12 mouse cellular contexts compared by ENCODE assay signal in the genomic region with DNA sequence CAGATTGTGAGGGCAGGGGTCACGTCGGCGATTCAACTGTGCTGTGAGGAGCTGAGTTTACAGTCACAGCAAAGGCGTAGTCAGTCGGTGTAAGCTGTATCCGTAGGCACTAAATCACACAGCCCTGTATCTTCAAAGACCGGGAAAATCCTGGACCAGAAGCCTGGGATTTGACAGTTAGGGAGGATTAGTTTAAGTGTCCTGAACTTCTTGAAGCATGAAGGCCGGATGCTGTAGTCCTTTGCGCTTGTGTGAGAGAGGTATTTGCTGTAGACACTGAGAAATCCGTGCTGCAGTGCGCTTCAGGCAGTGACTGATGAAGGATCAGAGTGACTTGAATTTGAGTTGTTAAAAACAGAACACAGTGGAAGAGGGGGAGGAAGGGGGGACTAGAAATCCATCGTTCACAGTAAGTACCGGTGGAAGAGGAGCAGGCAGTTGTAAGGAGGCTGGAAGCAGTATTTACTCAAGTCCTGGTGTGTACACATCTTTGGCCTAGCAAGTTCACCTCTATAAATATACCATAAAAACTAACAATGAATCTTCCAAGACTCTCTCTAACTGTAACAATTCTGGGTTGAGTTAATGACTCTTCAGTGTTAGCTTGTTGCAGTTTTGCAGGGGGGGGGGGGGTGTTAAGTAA.
DNase-seq lines count a peak whose midpoint lies in the region; ATAC-seq and TF ChIP-seq lines count a peak whose summit lies in the region.
"Had no signal": no experiment of that assay in that cellular context is flagged by ENCODE, and none has a peak within 500 bp of the region (broad histone marks: within the 10 kb centered on the region; RNA-seq: fewer than 3 reads in every experiment).

No protein-coding gene starts in this region.

- TF ChIP-seq CTCF in lung, embryonic 14.5 days (IDR thresholded peaks at IDR 0.05; ENCODE audit: low read depth) = no peak
- no peak for TF ChIP-seq CTCF in intestine, postnatal 0 days (IDR thresholded peaks at IDR 0.05; ENCODE audit: low read depth)

- no peak overlapping the region for H3K4me3 ChIP-seq in embryonic facial prominence, embryonic 11.5 days (ENCODE audit: low read depth, low read length)
- H3K4me3 ChIP-seq in embryonic facial prominence, embryonic 10.5 days = no peak overlapping the region
- no peak overlapping the region for H3K4me3 ChIP-seq in lung, embryonic 14.5 days (ENCODE audit: low read depth, low read length)
- H3K4me3 ChIP-seq in intestine, postnatal 0 days (ENCODE audit: low read depth, low read length) = no peak overlapping the region
- no peak overlapping the region for H3K4me3 ChIP-seq in neural tube, embryonic 13.5 days

- no peaks in the 10 kb centered on the region for H3K36me3 ChIP-seq in embryonic facial prominence, embryonic 11.5 days (replicated peaks; ENCODE audit: control insufficient read depth, insufficient read depth, low read depth, low read length)
- H3K36me3 ChIP-seq in embryonic facial prominence, embryonic 10.5 days (replicated peaks) = no peaks in the 10 kb centered on the region
- H3K36me3 ChIP-seq in lung, embryonic 14.5 days (ENCODE audit: insufficient read depth) = no peaks in the 10 kb centered on the region
- no peaks in the 10 kb centered on the region for H3K36me3 ChIP-seq in intestine, postnatal 0 days (ENCODE audit: control insufficient read depth, insufficient read depth)
- H3K36me3 ChIP-seq in neural tube, embryonic 13.5 days = no peaks in the 10 kb centered on the region

- H3K4me1 ChIP-seq in embryonic facial prominence, embryonic 11.5 days (ENCODE audit: control insufficient read depth, insufficient read depth, low read length) = no peaks in the 10 kb centered on the region
- H3K4me1 ChIP-seq in embryonic facial prominence, embryonic 10.5 days = peaks cover 10% of the 10 kb centered on the region
- H3K4me1 ChIP-seq in lung, embryonic 14.5 days (ENCODE audit: insufficient read depth) = peaks cover 6% of the 10 kb centered on the region; the same call in 1 of the 2 replicates
- no peaks in the 10 kb centered on the region for H3K4me1 ChIP-seq in intestine, postnatal 0 days (replicated peaks; ENCODE audit: control insufficient read depth, insufficient read depth, low read length)
- peaks cover 19% of the 10 kb centered on the region for H3K4me1 ChIP-seq in neural tube, embryonic 13.5 days (replicated peaks)

- no peaks in the 10 kb centered on the region for H3K9me3 ChIP-seq in embryonic facial prominence, embryonic 11.5 days (replicated peaks; ENCODE audit: control insufficient read depth, low read length)
- H3K9me3 ChIP-seq in embryonic facial prominence, embryonic 10.5 days = no peaks in the 10 kb centered on the region
- no peaks in the 10 kb centered on the region for H3K9me3 ChIP-seq in lung, embryonic 14.5 days (ENCODE audit: low read depth, low read length)
- H3K9me3 ChIP-seq in intestine, postnatal 0 days (ENCODE audit: control insufficient read depth) = no peaks in the 10 kb centered on the region
- no peaks in the 10 kb centered on the region for H3K9me3 ChIP-seq in neural tube, embryonic 13.5 days

- no peak overlapping the region for H3K27ac ChIP-seq in embryonic facial prominence, embryonic 11.5 days (replicated peaks; ENCODE audit: low read depth, low read length)
- H3K27ac ChIP-seq in embryonic facial prominence, embryonic 10.5 days (replicated peaks) = no peak overlapping the region; the same call in 1 of the 2 replicates
- no peak overlapping the region; the same call in 1 of the 2 replicates for H3K27ac ChIP-seq in lung, embryonic 14.5 days (ENCODE audit: low read depth)
- no peak overlapping the region; the same call in 1 of the 2 replicates for H3K27ac ChIP-seq in intestine, postnatal 0 days (ENCODE audit: low read depth, low read length)
- 0 out of 2 replicates have a peak overlapping the region, but pooled peaks have one; percentile 9 for H3K27ac ChIP-seq in neural tube, embryonic 13.5 days (replicated peaks)

- no peak; the same call in 1 of the 2 replicates for ATAC-seq in embryonic facial prominence, embryonic 11.5 days (replicated peaks; ENCODE audit: insufficient number of reproducible peaks, low FRiP score, low TSS enrichment, low read depth)
- peak; percentile 84 for ATAC-seq in lung, embryonic 14.5 days (ENCODE audit: insufficient read depth)
- peak; percentile 6; the same call in 1 of the 2 replicates for ATAC-seq in intestine, postnatal 0 days
- no peak for ATAC-seq in neural tube, embryonic 13.5 days (ENCODE audit: low read depth)
- ATAC-seq: inflammation-experienced regulatory T-cells, adult 6 months had no signal

- peak; percentile 11 for DNase-seq in embryonic facial prominence, embryonic 11.5 days (ENCODE audit: low spot score)
- DNase-seq in embryonic facial prominence, embryonic 10.5 days (ENCODE audit: low spot score) = no peak
- DNase-seq in lung, embryonic 14.5 days = peak; percentile 28
- DNase-seq in lung, postnatal 10 days = no peak
- DNase-seq in layer of hippocampus, adult 9-11 months = no peak
- no peak for DNase-seq in gastrocnemius, postnatal 36 days
- DNase-seq: cerebellum, postnatal 25 days; right cerebral cortex, adult 18-20 months; thymus, postnatal 4 days had no signal

- no peaks in the 10 kb centered on the region for H3K27me3 ChIP-seq in embryonic facial prominence, embryonic 11.5 days (ENCODE audit: control insufficient read depth, insufficient read depth, low read length)
- no peaks in the 10 kb centered on the region for H3K27me3 ChIP-seq in embryonic facial prominence, embryonic 10.5 days (replicated peaks; ENCODE audit: low read depth, poor library complexity, severe bottlenecking)
- H3K27me3 ChIP-seq in lung, embryonic 14.5 days (ENCODE audit: insufficient read depth, low read length) = no peaks in the 10 kb centered on the region
- no peaks in the 10 kb centered on the region for H3K27me3 ChIP-seq in intestine, postnatal 0 days (replicated peaks; ENCODE audit: control insufficient read depth, insufficient read depth, low read length)
- no peaks in the 10 kb centered on the region for H3K27me3 ChIP-seq in neural tube, embryonic 13.5 days

- 23% methylated on average over 13 of the region's 13 CpGs for WGBS in embryonic facial prominence, embryonic 11.5 days
- WGBS in embryonic facial prominence, embryonic 10.5 days = 27% methylated on average over 13 of the region's 13 CpGs
- WGBS in lung, embryonic 14.5 days = 13% methylated on average over 13 of the region's 13 CpGs
- 26% methylated on average over 13 of the region's 13 CpGs for WGBS in intestine, postnatal 0 days
- 35% methylated on average over 13 of the region's 13 CpGs for WGBS in neural tube, embryonic 13.5 days

- H3K4me2 ChIP-seq in embryonic facial prominence, embryonic 11.5 days (ENCODE audit: low read depth, low read length) = no peak overlapping the region
- H3K4me2 ChIP-seq in lung, embryonic 14.5 days = 0 out of 2 replicates have a peak overlapping the region, but pooled peaks have one; percentile 1
- no peak overlapping the region for H3K4me2 ChIP-seq in intestine, postnatal 0 days (replicated peaks; ENCODE audit: low read depth)
- no peak overlapping the region for H3K4me2 ChIP-seq in neural tube, embryonic 13.5 days

- intact Hi-C loops in gastrocnemius, postnatal 36 days (cut with DNase I) = no loop called here

- no peak overlapping the region for H3K9ac ChIP-seq in embryonic facial prominence, embryonic 11.5 days (replicated peaks; ENCODE audit: low read length)
- H3K9ac ChIP-seq in lung, embryonic 14.5 days = no peak overlapping the region
- H3K9ac ChIP-seq in intestine, postnatal 0 days (ENCODE audit: low read depth, low read length) = no peak overlapping the region
- no peak overlapping the region for H3K9ac ChIP-seq in neural tube, embryonic 13.5 days

Comparison
In these comparisons a context has a peak if more than half of its experiments do, and no peak if none do; other contexts are left out.
1. DNase-seq: peak in embryonic facial prominence, embryonic 11.5 days (single experiment) and lung, embryonic 14.5 days (single experiment); none in embryonic facial prominence, embryonic 10.5 days (single experiment), lung, postnatal 10 days (single experiment), layer of hippocampus, adult 9-11 months (single experiment) and gastrocnemius, postnatal 36 days (0 of 2).
2. ATAC-seq: peak in lung, embryonic 14.5 days (single experiment) and intestine, postnatal 0 days (single experiment); none in embryonic facial prominence, embryonic 11.5 days (single experiment) and neural tube, embryonic 13.5 days (single experiment).